8 mouse cellular contexts compared by ENCODE assay signal in the genomic region with DNA sequence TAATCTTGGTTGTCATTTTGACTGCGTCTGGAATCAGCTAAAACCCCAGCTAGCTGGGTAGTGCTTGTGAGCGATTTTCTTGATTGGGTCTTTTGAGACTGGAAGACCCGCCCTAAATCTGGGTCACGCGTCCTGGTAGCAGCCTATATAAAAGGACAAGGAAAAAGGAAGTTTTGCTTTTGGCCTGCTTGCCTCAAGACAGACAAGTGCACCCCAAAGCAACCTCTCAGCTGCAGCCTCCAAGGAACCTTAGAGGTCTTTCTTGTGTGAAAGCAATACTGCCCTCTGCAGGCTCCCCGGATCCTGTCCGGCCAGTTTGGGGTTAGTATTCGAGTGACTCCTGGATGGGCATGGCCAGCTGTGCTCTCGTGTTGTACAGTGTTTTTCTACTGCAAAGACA. TPM values are rescaled to one million over a fixed set of nuclear protein-coding genes. Genes with fewer than 3 reads are reported as not detected.
DNase-seq lines count a peak whose midpoint lies in the region; ATAC-seq lines count a peak whose summit lies in the region.

No protein-coding gene starts in this region.

- ATAC-seq in embryonic facial prominence, embryonic 12.5 days (ENCODE audit: insufficient number of reproducible peaks, insufficient read depth, low FRiP score, low TSS enrichment), result 0 out of 2 replicates have a peak, but pooled peaks have one; percentile 38
- no peak for ATAC-seq in midbrain, embryonic 12.5 days (ENCODE audit: low FRiP score, low read depth)

- H3K27me3 ChIP-seq in embryonic facial prominence, embryonic 12.5 days, result no peaks in the 10 kb centered on the region
- H3K27me3 ChIP-seq in limb, embryonic 10.5 days (ENCODE audit: low read depth, poor library complexity, severe bottlenecking), result peaks cover 29% of the 10 kb centered on the region
- H3K27me3 ChIP-seq in midbrain, embryonic 12.5 days, result peaks cover 24% of the 10 kb centered on the region

- 13% methylated on average over 9 of the region's 9 CpGs for WGBS in embryonic facial prominence, embryonic 12.5 days
- WGBS in limb, embryonic 10.5 days, result 20% methylated on average over 9 of the region's 9 CpGs
- 15% methylated on average over 9 of the region's 9 CpGs for WGBS in midbrain, embryonic 12.5 days

- no peaks in the 10 kb centered on the region for H3K9me3 ChIP-seq in embryonic facial prominence, embryonic 12.5 days
- no peaks in the 10 kb centered on the region for H3K9me3 ChIP-seq in limb, embryonic 10.5 days (replicated peaks)
- H3K9me3 ChIP-seq in midbrain, embryonic 12.5 days, result no peaks in the 10 kb centered on the region

- peak; percentile 73 for DNase-seq in 3134 (ENCODE audit: extremely low read depth, insufficient read length, low spot score)
- peak; percentile 83 for DNase-seq in adrenal gland, postnatal 25 days
- peak; percentile 93 to 95 for DNase-seq in heart, adult 18-20 months
- peak; percentile 91 for DNase-seq in kidney, adult 18-20 months
- peak; percentile 71 for DNase-seq in limb, embryonic 10.5 days (ENCODE audit: low spot score)
- peak; percentile 80 for DNase-seq in spleen, adult 12 weeks (ENCODE audit: low spot score)

- peak overlapping the region; percentile 79 for H3K4me2 ChIP-seq in embryonic facial prominence, embryonic 12.5 days (replicated peaks)
- H3K4me2 ChIP-seq in midbrain, embryonic 12.5 days (replicated peaks), result peak overlapping the region; percentile 89

- no peak overlapping the region for H3K9ac ChIP-seq in embryonic facial prominence, embryonic 12.5 days
- no peak overlapping the region for H3K9ac ChIP-seq in midbrain, embryonic 12.5 days (replicated peaks)

- peak overlapping the region; percentile 56 for H3K4me3 ChIP-seq in embryonic facial prominence, embryonic 12.5 days
- H3K4me3 ChIP-seq in limb, embryonic 10.5 days, result peak overlapping the region; percentile 73
- 0 out of 2 replicates have a peak overlapping the region, but pooled peaks have one; percentile 57 for H3K4me3 ChIP-seq in midbrain, embryonic 12.5 days

- H3K36me3 ChIP-seq in embryonic facial prominence, embryonic 12.5 days, result no peaks in the 10 kb centered on the region
- no peaks in the 10 kb centered on the region for H3K36me3 ChIP-seq in limb, embryonic 10.5 days
- no peaks in the 10 kb centered on the region for H3K36me3 ChIP-seq in midbrain, embryonic 12.5 days

- H3K27ac ChIP-seq in embryonic facial prominence, embryonic 12.5 days, result no peak overlapping the region
- H3K27ac ChIP-seq in limb, embryonic 10.5 days, result no peak overlapping the region
- H3K27ac ChIP-seq in midbrain, embryonic 12.5 days (replicated peaks), result no peak overlapping the region

- H3K4me1 ChIP-seq in embryonic facial prominence, embryonic 12.5 days, result no peaks in the 10 kb centered on the region
- H3K4me1 ChIP-seq in limb, embryonic 10.5 days, result peaks cover 14% of the 10 kb centered on the region
- peaks cover 6% of the 10 kb centered on the region; the same call in 1 of the 2 replicates for H3K4me1 ChIP-seq in midbrain, embryonic 12.5 days

RNA-seq across cellular contexts. Expression of a gene that starts 0.7 kb away (rescaled TPM):
- 6.9 and 10.8 TPM in 2 replicates for total RNA-seq in adrenal gland, postnatal 25 days (2021)
- 2.2 and 3.0 TPM in 2 replicates for polyA plus RNA-seq in embryonic facial prominence, embryonic 12.5 days (2016; fragmentation: Nextera tagmentation; extraction: Ambion mirVana)
- 10 to 100 TPM; 10.9 to 11.3 TPM for total RNA-seq in heart, adult 18-20 months (2021)
- 1.8 and 2.7 TPM in 2 replicates for polyA plus RNA-seq in limb, embryonic 10.5 days (2016; fragmentation: Nextera tagmentation; extraction: Ambion mirVana)
- polyA plus RNA-seq in midbrain, embryonic 12.5 days (2016; fragmentation: Nextera tagmentation; extraction: Ambion mirVana), result 2.3 and 3.0 TPM in 2 replicates

RNA-seq across cellular contexts. Expression of a gene that starts 1.4 kb away (rescaled TPM):
- 10.0 and 14.3 TPM in 2 replicates for total RNA-seq in adrenal gland, postnatal 25 days (2021)
- 3.2 and 4.1 TPM in 2 replicates for polyA plus RNA-seq in embryonic facial prominence, embryonic 12.5 days (2016; fragmentation: Nextera tagmentation; extraction: Ambion mirVana)
- total RNA-seq in heart, adult 18-20 months (2021), result 10 to 100 TPM in 1 of 2 experiments, 1 to 10 TPM in 1; 9.5 to 10.2 TPM
- 1.5 and 2.5 TPM in 2 replicates for polyA plus RNA-seq in limb, embryonic 10.5 days (2016; fragmentation: Nextera tagmentation; extraction: Ambion mirVana)
- 2.2 TPM in 2 replicates for polyA plus RNA-seq in midbrain, embryonic 12.5 days (2016; fragmentation: Nextera tagmentation; extraction: Ambion mirVana)

RNA-seq across cellular contexts. Expression of a gene that starts 38.9 kb away (rescaled TPM):
- 62.0 and 69.0 TPM in 2 replicates for total RNA-seq in adrenal gland, postnatal 25 days (2021)
- polyA plus RNA-seq in embryonic facial prominence, embryonic 12.5 days (2016; fragmentation: Nextera tagmentation; extraction: Ambion mirVana), result 53.6 and 55.5 TPM in 2 replicates
- total RNA-seq in heart, adult 18-20 months (2021), result 100 to 1,000 TPM; 121 to 132 TPM
- 58.0 and 59.0 TPM in 2 replicates for polyA plus RNA-seq in limb, embryonic 10.5 days (2016; fragmentation: Nextera tagmentation; extraction: Ambion mirVana)
- polyA plus RNA-seq in midbrain, embryonic 12.5 days (2016; fragmentation: Nextera tagmentation; extraction: Ambion mirVana), result 82.8 and 91.4 TPM in 2 replicates
